Mouse (Mus musculus) frontal cortex, postnatal 36 days (tissue): ENCODE results near the gene Ndufa7.
"Not testable (repeated sequence)": the region's sequence is repeated elsewhere in the genome, so short reads cannot be mapped to it uniquely, and the experiment has no call there.

ENCODE experiments used
- DNase-seq, 2 experiments: peaks; one replicate each; pipeline ENCODE4 v3.0.0; 2022; ENCODE audit warnings: low spot score in 2 of 2

The Ndufa7 gene

DNA sequence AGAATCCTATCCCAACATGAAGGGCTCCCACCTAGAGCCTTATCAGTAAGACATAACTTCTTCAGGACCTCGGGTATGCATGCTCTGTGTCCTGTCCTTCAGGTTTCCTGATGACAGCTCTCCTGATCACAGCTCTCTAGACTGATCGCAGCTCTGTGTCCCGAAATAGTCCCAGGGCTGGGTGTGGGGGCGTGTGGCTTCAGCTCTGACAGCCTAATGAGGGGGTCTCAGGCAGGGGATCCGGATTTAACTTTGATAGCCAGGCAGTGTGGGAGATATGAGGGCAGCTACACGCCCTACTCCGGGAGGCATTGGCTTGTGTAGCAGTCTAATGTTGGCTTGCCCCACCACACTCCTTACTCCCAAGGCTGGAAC, 13.2 kb upstream of the Ndufa7 start:
- no peak for DNase-seq

DNA sequence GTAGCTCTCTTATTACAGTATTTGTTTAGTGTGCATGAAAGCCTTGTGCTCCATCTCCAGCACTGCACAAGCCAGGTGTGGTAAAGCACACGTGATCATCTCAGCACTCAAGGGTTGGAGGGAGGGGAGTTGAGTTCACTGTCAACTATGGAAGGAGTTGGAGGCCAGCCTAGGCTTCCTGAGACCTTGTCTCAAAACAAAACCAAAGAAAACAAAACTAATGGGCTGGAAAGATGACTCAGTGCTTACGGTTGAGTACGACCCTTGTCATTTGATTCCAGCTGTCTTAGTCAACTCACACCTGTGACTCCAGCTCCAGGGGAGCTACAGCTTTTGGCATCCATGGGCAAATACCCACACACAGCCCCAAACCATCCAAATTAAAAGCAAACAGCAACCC, 11.9 kb upstream of the Ndufa7 start:
- DNase-seq, result no peak

DNA sequence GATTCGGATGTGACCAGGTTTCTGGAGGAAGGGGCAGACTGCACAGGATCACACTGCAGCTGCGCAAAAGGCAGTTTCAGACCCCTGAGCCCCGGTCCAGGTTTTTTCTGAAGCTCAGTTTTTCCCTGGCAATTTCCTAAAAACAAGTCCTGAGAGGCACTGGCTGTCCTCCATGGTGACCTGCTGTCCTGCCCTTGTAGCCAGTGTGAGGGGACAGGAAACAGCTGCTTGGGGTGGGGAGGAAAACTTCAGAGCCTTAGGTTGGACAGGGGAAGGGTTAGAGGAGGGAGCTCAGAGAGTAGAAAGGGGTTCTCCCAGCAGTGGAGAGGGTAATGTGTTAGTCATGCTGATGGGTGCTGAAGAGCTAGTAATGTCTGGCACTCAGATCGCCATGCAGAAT, 11.4 kb upstream of the Ndufa7 start:
- DNase-seq, result no peak

DNA sequence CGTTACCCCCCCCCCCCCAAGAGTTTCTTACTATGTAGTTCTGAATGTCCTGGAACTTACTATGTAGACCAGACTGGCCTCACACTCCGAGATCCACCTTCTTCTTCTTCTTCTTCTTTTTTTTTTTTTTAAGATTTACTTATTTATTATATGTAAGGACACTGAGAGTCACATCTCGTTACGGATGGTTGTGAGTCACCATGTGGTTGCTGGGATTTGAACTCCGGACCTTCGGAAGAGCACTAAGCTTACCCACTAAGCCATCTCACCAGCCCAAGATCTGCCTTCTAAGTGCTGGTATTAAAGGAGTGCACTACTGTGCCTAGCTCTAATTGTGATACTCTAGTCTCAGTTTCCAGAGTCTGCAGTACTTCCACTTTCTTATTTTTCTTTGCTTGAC, 9.0 kb upstream of the Ndufa7 start:
- no peak for DNase-seq

DNA sequence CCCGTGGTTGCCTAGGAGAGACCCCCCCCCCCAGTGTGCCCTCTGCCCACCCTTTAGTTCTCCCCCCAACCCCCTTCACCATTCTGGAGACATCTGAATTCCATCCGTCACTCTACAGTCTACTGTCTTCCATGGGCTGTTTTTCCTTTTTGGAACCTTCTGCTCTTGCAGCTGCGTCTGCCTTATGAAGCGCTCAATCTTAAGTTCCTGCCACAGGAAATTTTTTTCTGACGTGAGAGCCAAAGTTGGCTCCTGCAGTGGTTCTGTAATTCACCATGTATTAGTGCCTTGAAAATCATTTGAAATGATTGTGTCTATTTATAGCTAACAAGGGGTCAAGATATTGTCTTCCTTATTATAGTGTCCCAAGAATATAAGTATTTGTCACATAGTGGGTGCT, 7.8 kb upstream of the Ndufa7 start:
- no peak for DNase-seq

DNA sequence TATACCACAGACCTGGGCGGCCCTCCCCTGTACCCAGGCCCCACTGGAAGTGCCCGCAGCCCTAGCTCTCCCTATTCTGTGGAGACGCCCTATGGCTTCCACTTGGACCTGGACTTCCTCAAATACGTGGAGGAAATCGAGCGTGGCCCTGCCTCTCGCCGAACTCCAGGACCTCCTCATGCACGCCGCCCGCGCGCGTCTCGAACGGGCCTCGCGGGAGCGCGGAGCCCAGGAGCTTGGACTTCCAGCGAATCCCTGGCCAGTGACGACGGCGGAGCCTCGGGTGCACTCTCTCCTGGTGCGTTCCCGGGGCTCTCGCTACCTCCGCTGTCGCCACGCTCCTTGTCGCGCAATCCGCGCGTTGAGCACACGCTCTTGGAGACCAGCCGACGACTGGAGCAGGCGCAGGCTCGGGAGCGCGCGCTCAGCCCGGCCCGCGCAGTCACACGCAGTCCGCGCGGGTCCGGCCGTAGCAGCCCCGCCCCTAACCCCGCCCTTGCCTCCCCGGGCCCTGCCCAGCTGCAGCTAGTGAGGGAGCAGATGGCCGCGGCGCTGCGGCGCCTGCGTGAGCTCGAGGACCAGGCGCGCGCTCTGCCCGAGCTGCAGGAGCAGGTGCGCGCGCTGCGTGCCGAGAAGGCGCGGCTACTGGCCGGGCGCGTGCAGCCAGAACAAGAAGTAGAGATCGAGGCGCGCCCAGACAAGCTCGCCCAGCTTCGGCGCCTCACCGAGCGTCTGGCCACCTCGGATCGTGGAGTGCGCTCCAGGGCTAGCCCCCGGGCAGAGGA, 7.0 kb upstream of the Ndufa7 start:
- peak; percentile 84 to 91 for DNase-seq

DNA sequence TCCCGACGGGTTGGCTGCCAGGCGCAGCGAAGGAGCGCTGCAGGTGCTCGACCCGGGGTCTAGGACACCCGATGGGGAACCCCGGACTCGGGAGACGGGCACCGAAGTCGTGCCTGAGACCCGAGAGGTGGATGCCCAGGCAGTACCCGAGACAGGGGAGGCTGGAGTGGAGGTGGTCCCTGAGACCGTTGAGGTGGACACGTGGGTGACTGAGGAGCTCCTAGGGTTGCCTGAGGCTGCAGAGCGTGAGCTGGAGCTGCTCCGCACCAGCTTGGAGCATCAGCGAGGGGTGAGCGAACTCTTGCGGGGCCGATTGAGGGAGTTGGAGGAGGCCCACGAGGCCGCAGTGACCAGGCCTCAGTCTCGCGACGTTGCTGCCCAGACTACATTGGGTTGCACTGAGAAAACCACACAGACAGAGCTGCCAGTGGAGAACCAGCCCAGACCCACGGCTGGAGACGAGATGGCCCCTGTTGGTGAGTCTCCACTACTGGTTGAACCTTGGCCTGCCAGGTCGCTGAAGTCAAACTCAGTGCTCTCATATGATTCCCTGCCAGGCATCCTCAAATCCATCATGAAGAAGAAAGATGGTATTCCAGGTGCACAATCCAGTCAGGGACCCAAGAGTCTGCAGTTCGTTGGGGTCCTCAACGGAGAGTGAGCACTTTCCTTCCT, 6.3 kb upstream of the Ndufa7 start:
- peak in 1 of 2 experiments; percentile 31 for DNase-seq

DNA sequence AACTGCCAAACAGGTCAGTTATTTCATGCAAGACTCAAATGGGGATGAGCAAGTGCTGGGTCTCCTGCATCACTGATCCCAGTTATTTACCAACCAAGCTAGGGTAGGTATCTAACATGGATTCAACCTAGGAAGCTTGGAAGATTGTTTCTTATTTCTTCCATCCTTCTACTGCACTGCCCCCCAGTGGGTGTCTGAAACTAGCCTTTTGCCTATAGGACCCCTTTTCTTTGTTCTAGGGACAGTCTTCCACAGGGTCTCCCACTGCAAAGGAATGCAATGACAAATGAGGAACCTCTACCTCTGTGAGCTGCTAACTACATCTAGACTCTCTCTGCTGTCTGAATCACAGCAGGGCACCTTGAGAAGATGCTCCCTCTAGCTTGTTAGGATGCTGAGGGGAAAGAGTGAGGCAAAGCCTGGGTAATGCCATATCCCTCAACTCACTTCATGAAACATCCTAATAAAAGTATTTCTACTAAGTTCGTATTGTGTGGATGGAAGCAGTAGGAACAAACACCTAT, 1.9 kb upstream of the Ndufa7 start:
- DNase-seq, result no peak

DNA sequence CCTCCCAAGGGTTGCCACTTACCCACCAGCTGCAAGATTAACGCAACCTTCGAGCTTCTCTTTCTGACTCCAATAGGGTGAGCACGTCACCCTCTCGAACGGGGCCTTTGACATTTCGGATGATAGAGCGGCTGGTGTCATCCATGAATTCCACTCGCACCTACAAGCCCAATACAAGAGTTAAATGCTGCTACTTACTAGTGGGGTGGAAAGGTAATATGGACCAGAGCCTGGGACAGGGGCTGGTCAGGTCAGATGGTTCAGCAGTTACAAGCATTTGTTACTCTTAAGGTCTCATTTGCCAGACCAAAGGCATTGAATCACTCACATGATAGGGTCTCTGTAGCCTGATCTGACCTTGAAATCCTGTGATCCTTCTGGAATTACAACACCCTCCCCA, 1.2 kb upstream of the Ndufa7 start:
- DNase-seq, result not testable (repeated sequence)

DNA sequence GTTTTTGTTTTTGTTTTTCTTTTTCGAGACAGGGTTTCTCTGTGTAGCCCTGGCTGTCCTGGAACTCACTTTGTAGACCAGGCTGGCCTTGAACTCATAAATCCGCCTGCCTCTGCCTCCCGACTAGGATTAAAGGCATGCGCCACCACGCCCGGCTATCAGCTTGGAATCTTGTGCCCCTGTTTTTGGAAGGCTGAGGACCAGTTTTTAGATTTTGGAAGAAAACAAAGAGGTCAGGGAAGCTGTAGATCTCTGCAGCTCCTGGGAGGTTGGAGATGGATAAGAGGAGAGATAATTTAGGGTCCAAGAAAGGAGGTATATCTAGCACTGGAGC, 592 bp downstream of the Ndufa7 start:
- DNase-seq, result not testable (repeated sequence)

DNA sequence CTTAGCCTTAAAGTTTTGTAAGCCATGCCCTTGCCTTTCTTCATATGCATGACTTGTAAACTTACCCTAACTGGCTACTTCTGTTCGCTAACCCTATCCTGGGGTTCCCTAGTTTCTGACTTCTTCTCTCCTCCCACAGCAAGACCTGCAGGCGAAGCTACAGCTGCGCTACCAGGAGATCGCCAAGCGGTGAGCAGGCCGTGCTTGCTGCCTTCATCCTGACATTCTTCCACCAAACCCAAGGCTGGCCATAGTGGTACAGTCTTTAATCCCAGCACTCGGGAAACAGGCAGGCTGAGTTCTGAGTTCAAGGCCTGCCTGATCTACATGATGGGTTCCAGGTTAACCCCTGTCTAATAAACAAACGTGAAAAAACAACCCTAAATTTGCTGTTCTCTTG, 1.1 kb downstream of the Ndufa7 start:
- no peak for DNase-seq

DNA sequence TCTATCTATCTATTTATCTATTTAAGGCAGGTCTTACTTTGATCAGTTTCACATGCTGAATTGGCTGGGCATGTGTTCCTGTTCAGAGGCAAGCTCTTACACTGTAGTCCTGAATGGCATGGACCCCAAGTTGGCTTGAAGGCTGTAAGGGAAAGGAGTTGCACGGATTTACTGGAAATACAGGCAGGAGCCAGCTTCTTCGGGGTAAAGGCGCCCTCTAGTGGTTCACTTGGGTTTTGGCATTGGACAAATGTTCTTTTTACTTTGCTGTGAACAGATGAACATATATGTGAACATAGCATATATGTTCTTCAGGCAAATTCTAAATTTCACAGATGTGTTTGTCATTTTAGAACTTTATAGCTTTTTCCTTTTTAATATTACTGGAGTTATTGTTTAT, 2.5 kb downstream of the Ndufa7 start:
- peak; percentile 64 to 80 for DNase-seq

DNA sequence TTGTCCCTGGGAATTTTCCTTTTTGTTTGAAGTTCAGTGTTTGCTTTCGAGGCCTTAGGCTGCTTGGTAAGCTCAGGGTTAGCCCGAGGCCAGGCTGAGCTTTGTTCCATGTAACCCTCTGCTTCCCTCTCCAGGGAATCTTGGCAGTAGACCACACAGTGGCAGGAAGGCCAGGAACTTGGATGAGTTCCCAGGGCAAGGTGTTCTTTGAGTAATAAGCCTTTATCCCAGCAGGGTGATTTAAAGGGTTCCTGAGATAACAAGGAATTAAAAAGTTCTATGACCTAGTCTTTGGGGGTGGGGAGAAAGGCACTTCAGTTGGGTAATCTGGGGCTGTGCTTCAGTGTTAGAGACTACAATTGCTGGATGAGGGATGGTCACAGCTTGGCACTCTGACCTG, 4.5 kb downstream of the Ndufa7 start:
- DNase-seq, result no peak

DNA sequence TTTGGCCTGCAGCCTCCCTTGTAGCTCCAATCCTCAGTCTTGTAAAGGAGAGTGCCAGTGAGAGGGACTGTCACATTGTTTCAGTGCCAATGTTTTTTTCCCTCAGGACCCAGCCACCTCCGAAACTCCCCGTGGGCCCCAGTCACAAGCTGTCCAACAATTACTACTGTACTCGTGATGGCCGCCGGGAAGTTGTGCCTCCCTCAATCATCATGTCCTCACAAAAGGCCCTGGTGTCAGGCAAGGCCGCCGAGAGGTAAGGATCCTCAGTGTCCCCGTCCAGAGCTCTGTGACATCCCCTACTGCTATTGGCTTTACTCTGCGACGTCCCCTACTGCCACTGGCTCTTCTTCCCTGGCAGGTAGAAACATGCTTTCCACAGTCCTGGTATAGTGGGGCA, 5.2 kb downstream of the Ndufa7 start:
- no peak for DNase-seq

DNA sequence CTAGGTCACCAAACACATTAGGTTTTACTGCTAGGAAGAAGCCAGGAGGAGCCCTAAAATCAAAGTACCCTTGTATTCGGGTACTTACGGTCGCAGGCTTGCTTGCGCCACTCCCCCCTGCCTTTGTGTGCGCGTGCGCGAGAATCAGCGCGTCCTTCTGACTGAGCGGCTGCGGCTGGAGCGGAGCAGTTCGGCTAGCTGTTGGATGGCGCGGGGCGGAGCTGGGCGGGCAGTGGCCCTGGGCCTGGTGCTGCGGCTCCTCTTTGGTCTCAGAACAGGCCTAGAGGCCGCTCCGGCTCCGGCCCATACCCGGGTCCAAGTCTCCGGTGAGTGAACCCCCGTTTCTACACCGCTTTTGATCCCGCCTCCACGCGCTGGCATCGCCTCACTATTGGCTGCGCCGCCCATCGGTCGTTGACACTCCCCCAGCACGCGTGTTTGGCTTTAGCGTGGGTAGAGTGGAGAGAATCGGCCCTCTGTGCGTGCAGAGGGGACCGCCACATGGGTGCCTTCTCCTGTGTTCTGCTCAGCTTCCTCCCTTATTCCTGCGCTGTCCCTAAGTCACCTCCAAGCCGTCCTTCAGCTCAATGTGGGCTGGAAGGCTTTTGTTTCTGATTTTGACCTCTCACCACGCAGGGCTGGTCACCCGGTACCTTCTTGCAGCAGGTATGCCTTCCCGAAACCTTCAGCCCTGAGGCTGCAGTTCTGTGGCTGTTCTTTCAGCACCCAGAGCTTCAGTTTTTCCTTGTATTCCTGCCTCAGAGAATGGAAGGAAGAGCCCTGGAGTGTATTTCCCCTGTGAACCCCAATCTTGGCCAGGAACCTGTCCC, 18.8 kb downstream of the Ndufa7 start, which contains the start of gene Cd320:
Gene Cd320, plus strand, starts transcription at position 126 of the 830 bp plus-strand sequence.
- peak; percentile 95 to 96 for DNase-seq

DNA sequence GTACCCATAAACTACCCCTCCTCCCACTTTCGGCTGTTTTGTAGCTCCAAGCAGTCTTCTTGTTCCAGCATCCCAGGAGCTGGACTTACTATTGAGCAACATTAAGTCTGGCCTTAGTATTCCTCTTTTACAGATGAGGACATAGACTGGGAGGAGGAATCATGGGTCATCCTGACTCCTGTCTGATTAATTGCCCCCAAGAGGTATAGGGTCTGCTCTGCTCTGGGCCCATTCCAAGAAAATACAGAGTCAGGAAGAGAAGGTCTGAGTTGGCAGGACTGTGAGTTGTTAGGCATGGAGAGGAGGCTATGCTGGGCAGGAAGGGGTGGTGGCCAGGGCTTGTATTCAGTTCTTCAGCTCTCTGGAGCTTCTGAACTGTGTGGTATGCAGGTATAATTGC, 19.8 kb downstream of the Ndufa7 start:
- DNase-seq, result no peak

DNA sequence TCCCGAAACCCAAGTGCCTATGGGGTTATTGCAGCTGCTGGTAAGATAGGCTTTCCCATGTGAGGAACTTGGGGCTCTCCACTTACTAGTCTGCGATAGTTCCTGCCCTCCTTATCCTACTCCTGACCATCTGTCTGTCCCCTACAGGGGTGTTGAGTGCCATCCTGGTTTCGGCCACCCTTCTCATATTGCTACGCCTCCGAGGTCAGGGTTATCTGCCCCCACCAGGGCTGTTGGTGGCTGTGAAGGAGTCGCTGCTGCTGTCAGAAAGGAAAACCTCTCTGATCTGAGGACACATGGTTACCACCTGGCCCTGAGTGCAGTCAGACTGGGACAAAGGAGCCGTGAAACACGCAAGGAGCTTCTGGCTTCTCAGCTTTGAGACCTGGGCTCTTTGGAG, 23.8 kb downstream of the Ndufa7 start:
- DNase-seq, result no peak

DNA sequence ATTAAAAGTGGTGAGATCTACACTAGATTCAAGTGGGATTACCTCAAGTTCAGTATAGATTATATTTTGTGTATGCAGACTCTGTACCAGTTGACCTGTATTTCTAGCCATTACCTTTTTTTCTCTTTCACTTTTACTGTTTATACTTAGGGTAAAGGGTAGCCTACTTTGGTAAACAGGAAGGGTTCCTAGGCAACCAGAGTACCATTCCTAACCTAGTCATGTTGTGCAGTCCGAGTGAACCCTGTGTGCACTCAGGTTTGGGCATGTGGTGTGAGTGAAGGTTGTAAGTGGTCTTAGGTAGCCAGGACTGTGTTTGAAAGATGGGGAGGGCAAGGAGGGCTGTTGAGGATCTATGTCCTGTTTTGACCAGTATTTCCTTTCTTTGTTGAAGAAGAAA, 27.0 kb downstream of the Ndufa7 start:
- no peak for DNase-seq

DNA sequence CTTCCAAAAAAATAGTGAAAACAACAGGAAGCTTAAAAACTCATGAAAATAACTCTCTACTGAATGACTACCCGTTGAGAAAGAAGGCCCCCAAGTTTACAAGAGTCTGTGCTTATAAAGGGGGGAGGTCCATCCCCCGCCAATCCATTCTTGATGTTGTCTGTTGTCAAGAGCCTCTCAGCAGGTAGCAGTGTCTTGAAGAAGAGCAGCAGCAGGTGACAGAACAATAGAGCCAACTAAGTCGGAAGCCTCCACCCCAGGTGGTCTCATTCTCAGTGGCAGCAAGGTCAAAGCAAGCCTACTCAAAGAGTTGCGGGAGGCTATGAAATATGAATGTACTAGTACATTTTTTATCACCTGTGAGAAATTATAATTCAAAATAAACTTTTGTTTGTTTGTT, 33.4 kb downstream of the Ndufa7 start:
- no peak for DNase-seq

DNA sequence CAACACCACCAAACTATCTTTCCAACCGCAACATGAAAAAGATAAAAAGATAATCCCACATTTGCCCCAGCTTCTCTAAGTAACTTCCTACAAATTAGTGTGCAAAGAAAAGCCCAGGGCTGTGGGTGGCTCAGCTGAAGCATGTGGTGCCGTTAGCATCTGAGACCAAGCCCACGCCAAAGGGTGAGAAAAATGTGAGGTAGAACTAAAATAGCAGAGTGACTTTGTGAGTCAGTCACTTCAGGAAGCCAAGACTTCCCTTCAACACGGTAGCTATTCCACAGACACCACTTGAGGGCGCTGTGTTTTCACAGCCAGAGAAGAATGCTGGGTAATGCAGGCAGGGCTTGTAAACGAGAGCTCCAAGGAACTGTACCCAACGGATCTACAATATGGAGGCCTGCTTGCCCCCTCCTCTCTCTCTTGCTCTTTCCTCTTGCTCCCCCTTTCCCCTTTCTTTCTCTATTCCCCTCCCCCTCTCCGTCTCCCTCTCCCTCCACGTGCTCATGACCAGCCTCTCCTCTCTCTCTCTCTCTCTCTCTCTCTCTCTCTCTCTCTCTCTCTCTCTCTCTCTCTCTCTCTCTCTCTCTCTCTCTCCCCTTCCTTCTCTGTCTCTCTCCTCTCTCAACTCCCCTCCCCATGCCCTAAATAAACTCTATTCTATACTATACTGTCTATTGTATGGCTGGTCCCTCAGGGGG, 41.1 kb downstream of the Ndufa7 start:
- peak; percentile 76 to 92 for DNase-seq

DNA sequence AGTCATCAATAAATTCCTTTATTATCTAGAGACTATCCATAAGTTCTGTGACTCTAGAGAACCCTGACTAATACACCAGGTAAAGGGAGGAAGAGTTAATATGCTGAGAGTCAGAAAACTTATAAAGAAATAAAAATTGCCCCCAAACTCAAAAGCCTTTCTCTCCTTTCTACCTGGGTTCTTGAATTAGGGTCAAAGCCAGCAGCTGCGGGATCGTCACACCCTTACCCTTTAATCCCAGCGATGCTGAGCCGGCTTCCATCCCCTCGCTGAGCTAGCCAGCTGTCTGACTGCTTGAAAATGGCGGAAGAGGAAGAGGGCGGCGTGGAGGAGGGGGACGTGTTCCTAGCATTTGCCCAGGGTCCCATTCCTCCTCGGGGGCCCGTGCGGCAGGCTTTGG, 49.2 kb downstream of the Ndufa7 start, which contains the start of gene Gm7029:
Gene Gm7029, plus strand, starts transcription at position 301 of the 400 bp plus-strand sequence.
- not testable (repeated sequence) for DNase-seq

DNA sequence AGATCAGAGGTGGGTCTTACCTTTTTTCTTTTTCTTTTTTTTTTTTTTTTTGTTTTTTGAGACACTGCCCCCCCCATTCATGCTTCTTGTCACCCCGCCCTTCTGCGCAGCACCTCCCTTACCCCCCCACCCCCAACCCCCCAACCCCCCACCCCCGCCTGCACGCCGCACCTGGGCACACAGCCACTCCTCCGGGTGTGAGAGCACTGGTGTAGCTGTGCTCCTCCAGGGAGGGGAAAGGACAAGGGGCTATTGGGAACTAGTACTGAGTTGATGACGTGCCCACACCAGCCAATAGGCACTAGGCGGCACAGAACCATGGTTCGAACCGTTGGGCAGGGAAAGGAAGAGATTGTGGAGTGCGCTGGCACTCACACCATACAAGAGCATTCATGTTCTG, 50.0 kb downstream of the Ndufa7 start:
- DNase-seq, result no peak
